Mouse (Mus musculus): ENCODE measurements at regions not wholly inside any gene's neighbourhood (a gene's known extent, or its start where the extent isn't known, plus 50 kb on each side); places are given as distances from the start of the nearest gene placed in this dataset.

- no peak for TF ChIP-seq CTCF (IDR thresholded peaks at IDR 0.05; ENCODE audit: low read depth)
- no peak for TF ChIP-seq EP300 (IDR thresholded peaks at IDR 0.05; ENCODE audit: low read depth)
These were observed 517.9 kb upstream of the Sox9 start for GRCm38 (mm10) chr11:112264077-112264476.
